Mouse (Mus musculus) adipocyte (in vitro differentiated cells): ENCODE results near the gene Arl14ep.

Source experiments
- DNase-seq: peaks from one replicate; pipeline ENCODE4 v3.0.0-alpha.2; 2016; ENCODE audit warnings: low spot score

The Arl14ep gene

GRCm38 (mm10) chr2:106954975-106955374 is 19.2 kb downstream of the Arl14ep start:
- no peak for DNase-seq

DNA sequence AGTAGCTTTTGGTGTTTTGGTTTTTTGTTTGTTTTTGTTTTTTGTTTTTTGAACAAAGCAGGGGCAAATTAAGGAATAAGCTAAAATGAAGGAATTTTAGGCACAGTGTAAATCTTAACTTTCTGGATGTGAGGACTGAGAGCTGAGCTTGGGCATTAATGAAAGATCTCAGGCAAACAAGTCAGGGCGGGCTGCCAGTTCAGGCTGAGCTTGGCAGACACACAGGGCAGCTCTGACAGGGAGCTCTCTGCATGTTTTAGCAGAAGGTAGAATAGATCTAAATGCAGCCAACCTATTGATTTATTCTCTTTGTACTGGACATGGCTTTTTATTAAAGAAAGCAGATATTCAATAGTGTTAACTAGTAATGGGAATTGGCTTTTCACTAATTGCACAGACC is 31.8 kb downstream of the Arl14ep start:
- peak; percentile 50 for DNase-seq

GRCm38 (mm10) chr2:106935681-106936080 is 38.5 kb downstream of the Arl14ep start:
- no peak for DNase-seq

- DNase-seq = no peak
Observed at GRCm38 (mm10) chr2:106929906-106930305, 44.3 kb downstream of the Arl14ep start.
